ENCODE assay signal across 7 mouse cellular contexts in genomic region chr8:120112535-120112934, GRCm38 (mm10). TPM values are rescaled to one million over a fixed set of nuclear protein-coding genes. Genes with fewer than 3 reads are reported as not detected.
DNase-seq lines count a peak whose midpoint lies in the region; ATAC-seq and TF ChIP-seq lines count a peak whose summit lies in the region.

No protein-coding gene starts in this region.

- H3K9ac ChIP-seq in heart, embryonic 15.5 days, result no peak overlapping the region
- H3K9ac ChIP-seq in liver, embryonic 13.5 days, result peak overlapping the region; percentile 84; the same call in 1 of the 2 replicates

- peaks cover 16% of the 10 kb centered on the region; the same call in 1 of the 2 replicates for H3K27me3 ChIP-seq in heart, embryonic 15.5 days
- H3K27me3 ChIP-seq in spleen, adult 2 months (ENCODE audit: control insufficient read depth, insufficient read depth, low read length), result peaks cover 7% of the 10 kb centered on the region; the same call in 1 of the 2 replicates
- peaks cover 52% of the 10 kb centered on the region for H3K27me3 ChIP-seq in liver, embryonic 13.5 days

- H3K27ac ChIP-seq in heart, embryonic 15.5 days, result peak overlapping the region; percentile 97
- peak overlapping the region; percentile 66 for H3K27ac ChIP-seq in spleen, adult 2 months (ENCODE audit: insufficient read depth, low read length)
- 0 out of 2 replicates have a peak overlapping the region, but pooled peaks have one; percentile 75 for H3K27ac ChIP-seq in liver, embryonic 13.5 days

- ATAC-seq in heart, embryonic 15.5 days (replicated peaks; ENCODE audit: insufficient number of reproducible peaks, insufficient read depth, low FRiP score, low read depth), result no peak
- no peak for ATAC-seq in liver, embryonic 13.5 days (ENCODE audit: low read depth)

- intact Hi-C loops in heart, postnatal 25 days (cut with DNase I), result no loop called here

- no peak for TF ChIP-seq POLR2A in spleen, adult 2 months (IDR thresholded peaks at IDR 0.05; ENCODE audit: low read depth, low read length)

- peak overlapping the region; percentile 97 for H3K4me2 ChIP-seq in heart, embryonic 15.5 days
- peak overlapping the region; percentile 97; the same call in 1 of the 2 replicates for H3K4me2 ChIP-seq in liver, embryonic 13.5 days

- TF ChIP-seq CTCF in spleen, adult 2 months (IDR thresholded peaks at IDR 0.05; ENCODE audit: extremely low read depth, insufficient read depth, insufficient read length, insufficient replicate concordance), result no peak

- no peaks in the 10 kb centered on the region for H3K9me3 ChIP-seq in heart, embryonic 15.5 days (replicated peaks)
- H3K9me3 ChIP-seq in liver, embryonic 13.5 days (replicated peaks), result no peaks in the 10 kb centered on the region

- WGBS in heart, embryonic 15.5 days, result 65% methylated on average over 5 of the region's 5 CpGs
- 32% methylated on average over 5 of the region's 5 CpGs for WGBS in spleen, adult 2 months
- 9% methylated on average over 5 of the region's 5 CpGs for WGBS in liver, embryonic 13.5 days (ENCODE audit: insufficient replicate concordance)

- H3K4me1 ChIP-seq in heart, embryonic 15.5 days (replicated peaks), result peaks cover 26% of the 10 kb centered on the region
- H3K4me1 ChIP-seq in spleen, adult 2 months (ENCODE audit: control insufficient read depth, insufficient read depth, insufficient read length), result peaks cover 13% of the 10 kb centered on the region
- H3K4me1 ChIP-seq in liver, embryonic 13.5 days (replicated peaks), result peaks cover 42% of the 10 kb centered on the region

- H3K4me3 ChIP-seq in heart, embryonic 15.5 days, result no peak overlapping the region
- H3K4me3 ChIP-seq in spleen, adult 2 months (ENCODE audit: extremely low read depth, insufficient read depth, insufficient read length), result no peak overlapping the region
- 0 out of 2 replicates have a peak overlapping the region, but pooled peaks have one; percentile 69 for H3K4me3 ChIP-seq in liver, embryonic 13.5 days (replicated peaks)

- no peaks in the 10 kb centered on the region for H3K36me3 ChIP-seq in heart, embryonic 15.5 days
- H3K36me3 ChIP-seq in spleen, adult 2 months (ENCODE audit: control insufficient read depth, insufficient read depth, low read length), result no peaks in the 10 kb centered on the region
- no peaks in the 10 kb centered on the region for H3K36me3 ChIP-seq in liver, embryonic 13.5 days

- DNase-seq in heart, postnatal 25 days (ENCODE audit: low spot score), result no peak
- DNase-seq in spleen, adult 2 months (ENCODE audit: low read depth in 1 of 2, low spot score in 2 of 2), result no peak
- no peak for DNase-seq in spleen, adult 18-20 months
- no peak for DNase-seq in liver, embryonic 13.5 days
- DNase-seq in frontal cortex, postnatal 36 days (ENCODE audit: low spot score in 2 of 2), result no peak
- DNase-seq in urinary bladder, postnatal 36 days (ENCODE audit: low spot score in 2 of 2), result no peak

RNA-seq across cellular contexts. Expression of gene 6430548M08Rik, which starts 1.4 kb away (rescaled TPM):
- polyA plus RNA-seq in heart, embryonic 15.5 days (2015; fragmentation: Nextera tagmentation; extraction: Ambion mirVana), result 6.6 and 8.3 TPM in 2 replicates
- total RNA-seq in heart, postnatal 25 days (2021), result 10 to 100 TPM; 11.5 to 16.7 TPM
- polyA plus RNA-seq in spleen, adult 2 months (2012; rRNA removed), result 20.6 and 25.8 TPM in 2 replicates
- 1.7 and 1.8 TPM in 2 replicates for polyA plus RNA-seq in liver, embryonic 13.5 days (2015; fragmentation: Nextera tagmentation; extraction: Ambion mirVana)

RNA-seq across cellular contexts. Expression of gene Zdhhc7, which starts 11.3 kb away (rescaled TPM):
- polyA plus RNA-seq in heart, embryonic 15.5 days (2015; fragmentation: Nextera tagmentation; extraction: Ambion mirVana), result 30.7 and 38.6 TPM in 2 replicates
- 10 to 100 TPM; 35.4 to 36.4 TPM for total RNA-seq in heart, postnatal 25 days (2021)
- polyA plus RNA-seq in spleen, adult 2 months (2012; rRNA removed), result 45.8 and 57.9 TPM in 2 replicates
- 16.3 and 17.1 TPM in 2 replicates for polyA plus RNA-seq in liver, embryonic 13.5 days (2015; fragmentation: Nextera tagmentation; extraction: Ambion mirVana)
